In the genomic region with DNA sequence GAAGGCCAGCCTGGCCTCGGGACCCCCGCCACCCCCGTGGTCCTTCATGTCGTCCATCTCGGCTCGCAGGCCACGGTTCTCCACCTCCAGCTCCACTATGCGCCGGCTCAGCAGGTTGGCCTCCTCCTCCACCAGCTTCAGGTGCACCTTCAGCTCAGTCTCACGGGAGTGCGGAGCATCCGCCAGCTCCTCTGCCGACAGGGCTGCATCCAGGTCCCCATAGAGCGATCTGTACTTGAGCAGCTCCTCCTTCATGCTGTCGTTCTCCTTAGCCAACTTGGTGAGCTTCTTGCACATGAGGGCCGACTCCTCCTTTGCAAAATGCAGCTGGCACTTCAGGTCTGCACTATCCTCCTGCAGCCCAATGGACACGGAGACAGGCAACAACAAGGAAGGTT, we compare ENCODE assay signal across 24 mouse cellular contexts. TPM values are rescaled to one million over a fixed set of nuclear protein-coding genes. Genes with fewer than 3 reads are reported as not detected.
DNase-seq lines count a peak whose midpoint lies in the region; ATAC-seq and TF ChIP-seq lines count a peak whose summit lies in the region.
"Had no signal": no experiment of that assay in that cellular context is flagged by ENCODE, and none has a peak within 500 bp of the region (broad histone marks: within the 10 kb centered on the region; RNA-seq: fewer than 3 reads in every experiment).

No protein-coding gene starts in this region.

- H3K36me3 ChIP-seq in heart, embryonic 16.5 days (ENCODE audit: control insufficient read depth, insufficient read depth), result peaks cover 39% of the 10 kb centered on the region
- H3K36me3 ChIP-seq in heart, embryonic 11.5 days (ENCODE audit: control insufficient read depth, insufficient read depth, low read length), result peaks cover 39% of the 10 kb centered on the region
- H3K36me3 ChIP-seq in lung, embryonic 15.5 days, result peaks cover 77% of the 10 kb centered on the region
- H3K36me3 ChIP-seq in ES-Bruce4 (ENCODE audit: control insufficient read depth, insufficient read depth, low read length, poor library complexity, severe bottlenecking), result no peaks in the 10 kb centered on the region
- H3K36me3 ChIP-seq: G1E had no signal

- H3K4me2 ChIP-seq in heart, embryonic 16.5 days (ENCODE audit: low read depth, low read length), result no peak overlapping the region
- no peak overlapping the region for H3K4me2 ChIP-seq in heart, embryonic 11.5 days
- no peak overlapping the region for H3K4me2 ChIP-seq in lung, embryonic 15.5 days
- H3K4me2 ChIP-seq: forebrain, embryonic 15.5 days; limb, embryonic 13.5 days; liver, embryonic 13.5 days; neural tube, embryonic 12.5 days had no signal

- no peak for TF ChIP-seq POLR2A in ES-Bruce4 (IDR thresholded peaks at IDR 0.05; ENCODE audit: insufficient read depth, low read length)

- peaks cover 6% of the 10 kb centered on the region; the same call in 1 of the 2 replicates for H3K9me3 ChIP-seq in heart, embryonic 16.5 days (replicated peaks; ENCODE audit: control insufficient read depth, low read length)
- no peaks in the 10 kb centered on the region for H3K9me3 ChIP-seq in heart, embryonic 11.5 days (replicated peaks; ENCODE audit: control insufficient read depth, low read length)
- H3K9me3 ChIP-seq in lung, embryonic 15.5 days, result no peaks in the 10 kb centered on the region
- H3K9me3 ChIP-seq in ES-Bruce4 (replicated peaks; ENCODE audit: control insufficient read depth, insufficient read depth, low read length, poor library complexity, severe bottlenecking), result peaks cover 2% of the 10 kb centered on the region; the same call in 1 of the 2 replicates
- H3K9me3 ChIP-seq: embryonic facial prominence, embryonic 10.5 days; forebrain, embryonic 15.5 days; G1E; liver, embryonic 13.5 days had no signal

- TF ChIP-seq EP300 in ES-Bruce4 (IDR thresholded peaks at IDR 0.05; ENCODE audit: insufficient read depth, low read depth, low read length), result no peak

- no peaks in the 10 kb centered on the region for H3K27me3 ChIP-seq in heart, embryonic 16.5 days (ENCODE audit: control insufficient read depth, insufficient read depth, low read length)
- no peaks in the 10 kb centered on the region for H3K27me3 ChIP-seq in heart, embryonic 11.5 days (ENCODE audit: control insufficient read depth, insufficient read depth, low read length)
- H3K27me3 ChIP-seq in lung, embryonic 15.5 days, result no peaks in the 10 kb centered on the region
- H3K27me3 ChIP-seq in ES-Bruce4 (ENCODE audit: control insufficient read depth, insufficient read depth, low read length, poor library complexity, severe bottlenecking), result no peaks in the 10 kb centered on the region
- H3K27me3 ChIP-seq: forebrain, embryonic 15.5 days; limb, embryonic 13.5 days; liver, embryonic 13.5 days; neural tube, embryonic 12.5 days had no signal

- no peak for DNase-seq in lung, postnatal 10 days
- peak; percentile 60 for DNase-seq in ZHBTc4 (ENCODE audit: low read depth, low spot score)
- no peak for DNase-seq in right cerebral cortex, postnatal 25 days
- no peak for DNase-seq in kidney, adult 9 months
- DNase-seq: cerebellum, adult 11 months; gastrocnemius, postnatal 36 days; heart, postnatal 36 days; layer of hippocampus, postnatal 36 days; liver, embryonic 13.5 days; spleen, adult 18-20 months; thymus, adult 18-20 months had no signal

- WGBS in heart, embryonic 16.5 days, result 79% methylated on average over 17 of the region's 17 CpGs
- 77% methylated on average over 17 of the region's 17 CpGs for WGBS in heart, embryonic 11.5 days (ENCODE audit: insufficient replicate concordance)
- WGBS in lung, embryonic 15.5 days, result 72% methylated on average over 17 of the region's 17 CpGs

- ATAC-seq in heart, embryonic 16.5 days (replicated peaks; ENCODE audit: extremely low read depth, insufficient read depth, low FRiP score), result no peak
- ATAC-seq in heart, embryonic 11.5 days (replicated peaks; ENCODE audit: insufficient number of reproducible peaks, low FRiP score, low TSS enrichment), result no peak
- ATAC-seq in lung, embryonic 15.5 days (ENCODE audit: borderline replicate concordance, extremely low read depth, low FRiP score, low TSS enrichment), result 0 out of 2 replicates have a peak, but pooled peaks have one; percentile 5
- ATAC-seq: inflammation-experienced regulatory T-cells, adult 6 months had no signal

- H3K4me1 ChIP-seq in heart, embryonic 16.5 days (ENCODE audit: control insufficient read depth, insufficient read depth, low read length), result 0 out of 2 replicates have a peak, but pooled peaks cover 4% of the 10 kb centered on the region
- H3K4me1 ChIP-seq in heart, embryonic 11.5 days (ENCODE audit: control insufficient read depth, insufficient read depth, low read length), result no peaks in the 10 kb centered on the region
- H3K4me1 ChIP-seq in lung, embryonic 15.5 days, result peaks cover 11% of the 10 kb centered on the region
- peaks cover 2% of the 10 kb centered on the region for H3K4me1 ChIP-seq in ES-Bruce4 (ENCODE audit: control insufficient read depth, insufficient read depth, low read length)
- H3K4me1 ChIP-seq: embryonic facial prominence, embryonic 10.5 days; limb, embryonic 13.5 days; liver, embryonic 13.5 days; neural tube, embryonic 12.5 days had no signal

- no peak overlapping the region for H3K9ac ChIP-seq in heart, embryonic 16.5 days (ENCODE audit: low read length)
- H3K9ac ChIP-seq in heart, embryonic 11.5 days (ENCODE audit: low read depth, low read length), result no peak overlapping the region
- no peak overlapping the region for H3K9ac ChIP-seq in lung, embryonic 15.5 days
- H3K9ac ChIP-seq in ES-Bruce4 (ENCODE audit: low read depth, poor library complexity, severe bottlenecking), result no peak overlapping the region
- H3K9ac ChIP-seq: forebrain, embryonic 15.5 days; limb, embryonic 13.5 days; liver, embryonic 13.5 days; neural tube, embryonic 12.5 days had no signal

- no peak overlapping the region for H3K4me3 ChIP-seq in heart, embryonic 16.5 days (ENCODE audit: low read length)
- H3K4me3 ChIP-seq in heart, embryonic 11.5 days (ENCODE audit: low read depth, low read length), result no peak overlapping the region
- no peak overlapping the region for H3K4me3 ChIP-seq in lung, embryonic 15.5 days
- H3K4me3 ChIP-seq in ES-Bruce4 (ENCODE audit: low read depth, low read length), result peak overlapping the region; percentile 29
- H3K4me3 ChIP-seq: embryonic facial prominence, embryonic 10.5 days; forebrain, embryonic 15.5 days; limb, embryonic 13.5 days; liver, embryonic 13.5 days; neural tube, embryonic 12.5 days had no signal

- TF ChIP-seq CTCF in ES-Bruce4 (IDR thresholded peaks at IDR 0.05; ENCODE audit: low read depth, low read length), result no peak

- peak overlapping the region; percentile 51; the same call in 1 of the 2 replicates for H3K27ac ChIP-seq in heart, embryonic 16.5 days (ENCODE audit: low read length)
- no peak overlapping the region; the same call in 1 of the 2 replicates for H3K27ac ChIP-seq in heart, embryonic 11.5 days (ENCODE audit: low read depth, low read length)
- peak overlapping the region; percentile 62 for H3K27ac ChIP-seq in lung, embryonic 15.5 days
- H3K27ac ChIP-seq in ES-Bruce4 (ENCODE audit: insufficient read depth, low read length), result no peak overlapping the region
- H3K27ac ChIP-seq: embryonic facial prominence, embryonic 10.5 days; forebrain, embryonic 15.5 days; limb, embryonic 13.5 days; liver, embryonic 13.5 days; neural tube, embryonic 12.5 days had no signal

RNA-seq across cellular contexts. Expression of a gene that starts 33.7 kb away (rescaled TPM):
- 31.1 and 34.5 TPM in 2 replicates for polyA plus RNA-seq in heart, embryonic 16.5 days (2015; fragmentation: Nextera tagmentation; extraction: Ambion mirVana)
- 38.4 and 48.4 TPM in 2 replicates for polyA plus RNA-seq in heart, embryonic 11.5 days (2014; fragmentation: Nextera tagmentation; extraction: Ambion mirVana)
- 39.0 and 40.9 TPM in 2 replicates for polyA plus RNA-seq in lung, embryonic 15.5 days (2015; fragmentation: Nextera tagmentation; extraction: Ambion mirVana)
- polyA plus RNA-seq in ES-Bruce4 (2011; ENCODE audit: insufficient read depth, insufficient read length, low read depth, missing spikeins), result 33.3 and 40.8 TPM in 2 replicates

RNA-seq across cellular contexts. Expression of a gene that starts 38.4 kb away (rescaled TPM):
- polyA plus RNA-seq in heart, embryonic 16.5 days (2015; fragmentation: Nextera tagmentation; extraction: Ambion mirVana), result 1.7 and 3.1 TPM in 2 replicates
- 3.4 and 3.6 TPM in 2 replicates for polyA plus RNA-seq in heart, embryonic 11.5 days (2014; fragmentation: Nextera tagmentation; extraction: Ambion mirVana)
- 4.1 and 5.1 TPM in 2 replicates for polyA plus RNA-seq in lung, embryonic 15.5 days (2015; fragmentation: Nextera tagmentation; extraction: Ambion mirVana)
- 9.8 and 11.5 TPM in 2 replicates for polyA plus RNA-seq in ES-Bruce4 (2011; ENCODE audit: insufficient read depth, insufficient read length, low read depth, missing spikeins)

RNA-seq across cellular contexts. Expression of a gene that starts 46.2 kb away (rescaled TPM):
- not detected in 2 replicates for polyA plus RNA-seq in heart, embryonic 16.5 days (2015; fragmentation: Nextera tagmentation; extraction: Ambion mirVana)
- 0.26 TPM in 1 of 2 replicates, not detected in the other for polyA plus RNA-seq in heart, embryonic 11.5 days (2014; fragmentation: Nextera tagmentation; extraction: Ambion mirVana)
- polyA plus RNA-seq in lung, embryonic 15.5 days (2015; fragmentation: Nextera tagmentation; extraction: Ambion mirVana), result not detected in 2 replicates
- not detected in 2 replicates for polyA plus RNA-seq in ES-Bruce4 (2011; ENCODE audit: insufficient read depth, insufficient read length, low read depth, missing spikeins)
- polyA plus RNA-seq: C2C12; embryonic facial prominence, embryonic 10.5 days; forebrain, embryonic 15.5 days; G1E; inflammation-experienced regulatory T-cells, adult 6 months; limb, embryonic 13.5 days; liver, embryonic 13.5 days; lung, postnatal 0 days; neural tube, embryonic 12.5 days; stomach, embryonic 14.5 days had no signal

RNA-seq across cellular contexts. Expression of a gene that starts 48.8 kb away (rescaled TPM):
- polyA plus RNA-seq in heart, embryonic 16.5 days (2015; fragmentation: Nextera tagmentation; extraction: Ambion mirVana), result 41.4 and 60.0 TPM in 2 replicates
- polyA plus RNA-seq in heart, embryonic 11.5 days (2014; fragmentation: Nextera tagmentation; extraction: Ambion mirVana), result 34.4 and 38.1 TPM in 2 replicates
- 43.2 and 49.7 TPM in 2 replicates for polyA plus RNA-seq in lung, embryonic 15.5 days (2015; fragmentation: Nextera tagmentation; extraction: Ambion mirVana)
- 56.8 and 61.7 TPM in 2 replicates for polyA plus RNA-seq in ES-Bruce4 (2011; ENCODE audit: insufficient read depth, insufficient read length, low read depth, missing spikeins)

Comparison
In these comparisons a context has a peak if more than half of its experiments do, and no peak if none do; other contexts are left out.
1. H3K27ac ChIP-seq: peak in heart, embryonic 16.5 days (single experiment) and lung, embryonic 15.5 days (single experiment); none in heart, embryonic 11.5 days (single experiment) and ES-Bruce4 (single experiment).